Mouse (Mus musculus): ENCODE data around the gene Ces1c. TPM values are rescaled to one million over a fixed set of nuclear protein-coding genes. Genes with fewer than 3 reads are reported as not detected.
A peak's percentile ranks its signal among the peaks of the same experiment; 100 is the strongest.

The Ces1c gene
- total and polyA plus RNA-seq, 3 experiments: not detected

DNA sequence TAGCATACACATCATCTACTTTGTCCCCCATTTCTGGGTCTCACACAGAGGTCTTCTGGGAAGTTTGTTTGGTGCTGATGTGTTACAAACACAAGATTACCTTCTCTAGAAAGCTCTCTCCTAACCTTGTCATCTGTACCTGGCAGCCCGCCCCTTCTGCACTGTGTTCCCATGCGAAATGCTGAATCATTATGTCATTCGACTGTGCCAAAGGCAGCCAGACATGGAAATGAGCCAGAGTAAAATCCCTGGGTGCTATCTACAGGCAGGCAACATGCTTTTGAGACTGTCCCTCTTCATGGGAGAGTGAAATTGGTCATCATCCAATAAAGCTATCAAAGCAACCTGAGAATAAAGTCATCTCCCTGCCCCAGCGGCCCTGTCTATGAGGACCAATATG, 55.8 kb downstream of the Ces1c start:
- peak; percentile 26 to 53 for DNase-seq

DNA sequence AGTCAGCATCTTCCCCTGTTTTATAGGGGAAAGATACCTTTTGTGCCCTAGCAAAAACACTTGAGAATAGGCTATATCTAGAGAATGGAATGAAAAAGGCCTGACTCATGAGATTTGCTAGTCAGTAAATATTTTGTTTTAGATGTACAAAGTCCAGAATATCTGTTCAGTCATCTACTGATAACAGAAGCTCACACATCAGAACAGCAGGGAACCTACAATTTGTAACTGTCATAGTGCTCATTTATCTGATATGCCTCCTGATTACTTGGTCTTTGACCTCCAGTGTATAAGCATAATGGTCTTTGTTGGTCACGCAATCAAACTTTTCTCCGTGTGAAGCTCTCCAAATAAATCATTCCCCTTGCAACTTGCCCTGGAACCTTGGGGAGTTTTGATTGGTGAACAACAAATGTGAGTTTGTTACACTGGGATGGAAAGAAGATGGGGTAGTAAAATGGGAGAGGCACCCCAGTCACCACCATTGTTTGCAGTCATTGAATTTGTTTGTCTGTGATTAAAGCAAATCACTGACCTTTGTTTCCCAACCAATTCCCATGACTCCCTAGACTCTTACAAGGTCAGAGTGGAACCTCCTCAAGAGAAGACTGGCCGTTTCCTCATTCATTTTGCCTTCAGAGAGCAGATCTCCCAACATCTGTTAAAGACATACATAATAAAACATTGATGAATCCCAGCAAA, 67.5 kb downstream of the Ces1c start:
- Histone ChIP-seq H3K4me3 (no peak overlapping the region), H3K36me3 (ENCODE audit: control insufficient read depth, insufficient read depth, low read length) (no peaks in the 10 kb centered on the region), H3K4me1 (ENCODE audit: control insufficient read depth, insufficient read depth, low read length) (no peaks in the 10 kb centered on the region), H3K27ac (no peak overlapping the region), H3K9ac (ENCODE audit: low read depth, low read length) (no peak overlapping the region), H3K79me2 (replicated peaks; ENCODE audit: control insufficient read depth, insufficient read depth, low read length) (no peaks in the 10 kb centered on the region), H3K27me3 (ENCODE audit: control insufficient read depth, insufficient read depth, low read length) (no peaks in the 10 kb centered on the region)
- no peak for TF ChIP-seq POLR2A (IDR thresholded peaks at IDR 0.05; ENCODE audit: insufficient read depth, low read depth, low read length)
- TF ChIP-seq EP300 (IDR thresholded peaks at IDR 0.05; ENCODE audit: insufficient read depth, low read depth, low read length): no peak
- TF ChIP-seq CTCF (IDR thresholded peaks at IDR 0.05): no peak
- DNase-seq: no peak
- intact Hi-C loops (cut with DNase I): no loop called here
- WGBS: 71% methylated on average over 3 of the region's 3 CpGs

More for the DNA sequence above, 55.8 kb downstream of the Ces1c start:
- Histone ChIP-seq H3K27ac (no peak overlapping the region; the same call in 1 of the 2 replicates), H3K36me3 (ENCODE audit: control insufficient read depth, insufficient read depth, low read length) (no peaks in the 10 kb centered on the region; the same call in 1 of the 2 replicates), H3K27me3 (ENCODE audit: control insufficient read depth, insufficient read depth, low read length) (no peaks in the 10 kb centered on the region), H3K4me1 (ENCODE audit: control insufficient read depth, insufficient read depth, low read length) (no peaks in the 10 kb centered on the region), H3K4me3 (no peak overlapping the region), H3K9ac (ENCODE audit: low read depth, low read length) (no peak overlapping the region), H3K79me2 (replicated peaks; ENCODE audit: control insufficient read depth, insufficient read depth, low read length) (no peaks in the 10 kb centered on the region)
- no peak for TF ChIP-seq POLR2A (IDR thresholded peaks at IDR 0.05; ENCODE audit: insufficient read depth, low read depth, low read length)
- peak; percentile 44; the same call in 1 of the 2 replicates for TF ChIP-seq EP300 (IDR thresholded peaks at IDR 0.05; ENCODE audit: insufficient read depth, low read depth, low read length)
- TF ChIP-seq CTCF (IDR thresholded peaks at IDR 0.05): no peak
- intact Hi-C loops (cut with DNase I): no loop called here
- 51% methylated on average over 4 of the region's 4 CpGs for WGBS

DNA sequence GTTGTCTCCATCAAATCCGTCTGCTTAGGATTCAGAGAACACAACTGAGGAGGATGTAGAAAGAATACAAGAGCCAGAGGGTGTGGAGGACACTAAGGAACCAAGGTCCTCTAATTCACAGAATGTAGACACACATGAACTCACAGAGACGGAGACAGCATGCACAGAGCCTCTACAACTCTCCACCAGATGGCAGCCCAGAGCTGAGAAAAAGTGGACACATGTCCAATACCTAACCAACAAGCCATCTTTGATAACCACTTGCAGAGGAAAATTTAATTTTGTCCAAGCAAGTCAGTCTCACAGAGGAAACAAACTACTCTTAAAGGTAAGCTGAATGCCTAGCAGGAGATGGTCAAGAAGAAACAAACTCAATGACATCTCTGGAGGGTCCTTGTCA, 71.9 kb downstream of the Ces1c start:
- Histone ChIP-seq H3K79me2 (replicated peaks; ENCODE audit: control insufficient read depth, insufficient read depth, low read length) (no peaks in the 10 kb centered on the region), H3K36me3 (ENCODE audit: control insufficient read depth, insufficient read depth, low read length) (no peaks in the 10 kb centered on the region), H3K27ac (no peak overlapping the region), H3K4me3 (no peak overlapping the region), H3K9ac (ENCODE audit: low read depth, low read length) (no peak overlapping the region), H3K4me1 (ENCODE audit: control insufficient read depth, insufficient read depth, low read length) (no peaks in the 10 kb centered on the region), H3K27me3 (ENCODE audit: control insufficient read depth, insufficient read depth, low read length) (no peaks in the 10 kb centered on the region)
- intact Hi-C loops (cut with DNase I): loop anchor here (1.0 to 2.0 kb wide), 3 partner anchors 36 to 371 kb away; no protein-coding TSS in a partner anchor
- TF ChIP-seq EP300 (IDR thresholded peaks at IDR 0.05; ENCODE audit: insufficient read depth, low read depth, low read length) (no peak), CTCF (IDR thresholded peaks at IDR 0.05) (peak; percentile 79), POLR2A (IDR thresholded peaks at IDR 0.05; ENCODE audit: insufficient read depth, low read depth, low read length) (no peak)
- peak; percentile 15 to 56 for DNase-seq
- 11% methylated on average over 2 of the region's 2 CpGs for WGBS

DNA sequence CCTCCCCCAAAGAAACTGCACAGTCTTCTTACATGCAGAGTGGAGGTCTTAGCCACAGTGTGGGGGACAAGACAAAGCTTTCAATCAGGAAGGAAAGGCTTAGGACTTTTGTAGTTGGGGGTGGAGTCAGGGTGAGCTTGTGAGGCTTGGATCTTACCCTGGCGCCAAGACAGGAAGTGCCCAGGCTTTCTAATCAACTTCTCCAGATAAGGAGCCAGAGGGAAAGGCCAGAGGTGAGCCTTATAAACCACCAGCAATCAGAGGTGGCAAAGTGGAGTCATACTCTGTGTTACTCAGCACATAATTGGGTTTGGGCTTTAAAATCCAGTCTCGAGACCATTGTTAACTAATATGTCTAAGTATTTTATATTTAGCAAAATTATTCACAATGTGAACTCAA, 75.8 kb downstream of the Ces1c start:
- Histone ChIP-seq H3K79me2 (replicated peaks; ENCODE audit: control insufficient read depth, insufficient read depth, low read length) (no peaks in the 10 kb centered on the region), H3K4me1 (ENCODE audit: control insufficient read depth, insufficient read depth, low read length) (no peaks in the 10 kb centered on the region), H3K27me3 (ENCODE audit: control insufficient read depth, insufficient read depth, low read length) (no peaks in the 10 kb centered on the region), H3K27ac (no peak overlapping the region), H3K36me3 (ENCODE audit: control insufficient read depth, insufficient read depth, low read length) (no peaks in the 10 kb centered on the region), H3K4me3 (no peak overlapping the region), H3K9ac (ENCODE audit: low read depth, low read length) (no peak overlapping the region)
- no peak for DNase-seq
- intact Hi-C loops (cut with DNase I): no loop called here
- 32% methylated on average over 2 of the region's 2 CpGs for WGBS
- TF ChIP-seq POLR2A (IDR thresholded peaks at IDR 0.05; ENCODE audit: insufficient read depth, low read depth, low read length) (no peak), CTCF (IDR thresholded peaks at IDR 0.05) (no peak), EP300 (IDR thresholded peaks at IDR 0.05; ENCODE audit: insufficient read depth, low read depth, low read length) (no peak)

Other genes starting within 250 kb of the Ces1c start
- gene Capns2, start 229.9 kb downstream of the Ces1c start, total RNA-seq (2021): not detected
- not detected in 2 replicates for gene Capns2, start 229.9 kb downstream of the Ces1c start, polyA plus RNA-seq (2012; rRNA removed)
- under 1 TPM; 0.08 to 0.14 TPM for gene Slc6a2, start 171.2 kb downstream of the Ces1c start, total RNA-seq (2021)
- gene Slc6a2, start 171.2 kb downstream of the Ces1c start, polyA plus RNA-seq (2012; rRNA removed): 0.18 and 0.23 TPM in 2 replicates
- not detected for gene Ces1a, start 83.1 kb downstream of the Ces1c start, total RNA-seq (2021)
- not detected in 2 replicates for gene Ces1a, start 83.1 kb downstream of the Ces1c start, polyA plus RNA-seq (2012; rRNA removed)
- not detected for gene Ces1b, start 51.3 kb downstream of the Ces1c start, total RNA-seq (2021)
- gene Ces1b, start 51.3 kb downstream of the Ces1c start, polyA plus RNA-seq (2012; rRNA removed): not detected in 2 replicates
- gene Ces1d, start 66.6 kb upstream of the Ces1c start, total RNA-seq (2021): 100 to 1,000 TPM; 276 to 286 TPM
- gene Ces1d, start 66.6 kb upstream of the Ces1c start, polyA plus RNA-seq (2012; rRNA removed): 243 and 410 TPM in 2 replicates
- 1 to 10 TPM in 1 of 2 experiments, under 1 TPM in 1; 0.50 to 1.1 TPM for gene Ces1e, start 98.3 kb upstream of the Ces1c start, total RNA-seq (2021)
- 0.84 and 1.8 TPM in 2 replicates for gene Ces1e, start 98.3 kb upstream of the Ces1c start, polyA plus RNA-seq (2012; rRNA removed)
- gene Ces1f, start 148.5 kb upstream of the Ces1c start, total RNA-seq (2021): 1 to 10 TPM in 1 of 2 experiments, under 1 TPM in 1; 0.37 to 1.2 TPM
- gene Ces1f, start 148.5 kb upstream of the Ces1c start, polyA plus RNA-seq (2012; rRNA removed): 1.5 and 2.5 TPM in 2 replicates
- gene Ces1g, start 206.0 kb upstream of the Ces1c start, total RNA-seq (2021): not detected
- 0.12 TPM in 1 of 2 replicates, not detected in the other for gene Ces1g, start 206.0 kb upstream of the Ces1c start, polyA plus RNA-seq (2012; rRNA removed)
- not detected for gene Ces1h, start 248.4 kb upstream of the Ces1c start, total RNA-seq (2021)
- gene Ces1h, start 248.4 kb upstream of the Ces1c start, polyA plus RNA-seq (2012; rRNA removed): not detected in 2 replicates